Mouse (Mus musculus) brain, embryonic 14.5 days (tissue): Measurements from ENCODE around the gene Map4k4.

Source experiments
- CTCF ChIP-seq: fragments of 200-500 bp; IDR thresholded peaks from 2 replicates; pipeline ENCODE4 v1.5.1; 2012; ENCODE audit warnings: inconsistent platforms, mild to moderate bottlenecking, moderate library complexity, borderline replicate concordance; ENCODE audit not compliant: insufficient read depth, insufficient read length; ENCODE audit errors: extremely low read depth
- POLR2A ChIP-seq: fragments of 200-500 bp; IDR thresholded peaks from 2 replicates; pipeline ENCODE4 v1.6.1; 2012; ENCODE audit warnings: mild to moderate bottlenecking, inconsistent platforms, borderline replicate concordance; ENCODE audit not compliant: poor library complexity, insufficient read depth, insufficient read length, severe bottlenecking; ENCODE audit errors: extremely low read depth

DNA sequence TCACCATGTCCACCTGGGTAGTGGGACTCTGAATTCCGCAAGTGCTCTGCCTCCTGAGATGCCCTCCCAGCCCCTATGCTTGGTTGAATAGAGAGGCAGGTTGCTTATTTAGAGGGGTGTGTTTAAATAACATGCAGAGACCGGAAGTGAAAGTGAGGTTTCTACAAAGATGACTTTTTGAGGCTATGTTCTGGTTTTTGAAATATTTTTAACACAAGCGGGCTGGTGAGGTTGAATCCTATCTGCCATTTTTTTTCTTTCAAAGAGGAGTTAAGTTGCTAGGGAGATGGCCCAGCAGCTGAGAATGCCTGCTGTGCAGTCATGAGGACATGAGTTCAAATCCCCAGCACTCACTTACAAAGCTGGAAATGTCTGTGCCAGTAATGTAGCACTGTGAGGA lies 4.0 kb downstream of the Map4k4 start:
- TF ChIP-seq CTCF (no peak), POLR2A (no peak)
